Mouse (Mus musculus): Measurements from ENCODE around the gene Rhebl1.
"Not testable (repeated sequence)": the region's sequence is repeated elsewhere in the genome, so short reads cannot be mapped to it uniquely, and the experiment has no call there.

Rhebl1 gene

GRCm38 (mm10) chr15:98893940-98894745 lies at the start of gene Rhebl1:
Rhebl1 (minus strand) TSS chr15:98894540.
- DNase-seq (ENCODE audit: low read depth, low spot score) = peak; percentile 68

- no peak for DNase-seq (ENCODE audit: low read depth, low spot score)
Measured at GRCm38 (mm10) chr15:98943133-98943532, 48.8 kb upstream of the Rhebl1 start.

GRCm38 (mm10) chr15:98942081-98942480 lies 47.7 kb upstream of the Rhebl1 start:
- no peak for DNase-seq (ENCODE audit: low read depth, low spot score)

- no peak for DNase-seq (ENCODE audit: low read depth, low spot score)
Measured at GRCm38 (mm10) chr15:98941539-98941938, 47.2 kb upstream of the Rhebl1 start.

GRCm38 (mm10) chr15:98940816-98941215 lies 46.5 kb upstream of the Rhebl1 start:
- DNase-seq (ENCODE audit: low read depth, low spot score) = peak; percentile 78

DNA sequence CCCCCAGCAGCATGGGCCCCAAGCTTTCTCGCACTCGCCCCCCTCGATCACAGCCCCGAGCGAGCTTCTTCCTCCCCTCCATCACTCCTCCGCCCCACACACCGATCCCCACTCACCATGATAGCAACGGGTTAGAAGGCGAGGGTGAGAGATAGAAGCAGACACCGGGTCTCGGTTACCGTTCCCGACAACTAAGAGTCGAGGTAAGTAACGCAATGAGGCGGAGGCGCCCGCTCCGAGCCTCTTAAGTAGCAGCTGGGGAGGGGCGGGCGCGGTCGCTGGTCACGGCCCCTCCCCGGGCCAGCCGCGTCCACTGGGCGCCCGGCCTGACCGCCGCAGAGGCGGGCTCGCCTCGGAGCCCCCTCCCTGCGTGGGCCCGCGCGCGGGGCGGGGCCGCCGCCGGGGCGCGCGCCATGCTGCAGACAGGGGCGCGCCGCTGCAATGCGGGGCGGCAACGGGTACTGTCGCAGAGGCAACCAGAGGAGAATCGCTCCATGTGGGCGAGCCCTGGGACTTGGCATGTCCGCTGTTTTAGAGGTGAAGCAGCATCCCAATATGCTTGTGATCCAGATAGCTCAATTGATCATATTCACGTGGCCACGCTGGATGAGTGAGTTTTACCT lies 40.0 kb upstream of the Rhebl1 start, which contains the start of gene Tuba1b:
Gene Tuba1b, minus strand, starts transcription at position 349 of the 623 bp plus-strand sequence.
- DNase-seq (ENCODE audit: low read depth, low spot score) = peak; percentile 96

DNA sequence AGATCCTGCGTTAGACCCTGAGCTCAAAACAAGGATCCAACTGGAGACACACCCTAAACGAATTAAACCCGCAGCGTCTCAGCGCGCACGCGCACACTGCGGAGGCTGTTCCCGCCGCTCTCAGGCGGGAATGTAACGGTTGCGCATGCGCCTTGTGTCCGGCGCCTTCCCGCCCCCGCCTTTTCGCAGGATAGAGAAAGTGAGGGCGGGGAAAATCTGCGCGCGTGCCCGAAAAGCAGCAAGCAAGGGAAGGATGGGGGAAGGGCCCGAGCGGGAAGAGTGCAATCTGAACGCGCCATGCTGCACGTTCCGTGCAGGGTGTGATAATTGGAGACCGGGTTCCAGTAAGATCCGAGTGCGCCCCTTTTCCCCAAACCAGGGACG lies 39.5 kb upstream of the Rhebl1 start:
- DNase-seq (ENCODE audit: low read depth, low spot score) = peak; percentile 99

DNA sequence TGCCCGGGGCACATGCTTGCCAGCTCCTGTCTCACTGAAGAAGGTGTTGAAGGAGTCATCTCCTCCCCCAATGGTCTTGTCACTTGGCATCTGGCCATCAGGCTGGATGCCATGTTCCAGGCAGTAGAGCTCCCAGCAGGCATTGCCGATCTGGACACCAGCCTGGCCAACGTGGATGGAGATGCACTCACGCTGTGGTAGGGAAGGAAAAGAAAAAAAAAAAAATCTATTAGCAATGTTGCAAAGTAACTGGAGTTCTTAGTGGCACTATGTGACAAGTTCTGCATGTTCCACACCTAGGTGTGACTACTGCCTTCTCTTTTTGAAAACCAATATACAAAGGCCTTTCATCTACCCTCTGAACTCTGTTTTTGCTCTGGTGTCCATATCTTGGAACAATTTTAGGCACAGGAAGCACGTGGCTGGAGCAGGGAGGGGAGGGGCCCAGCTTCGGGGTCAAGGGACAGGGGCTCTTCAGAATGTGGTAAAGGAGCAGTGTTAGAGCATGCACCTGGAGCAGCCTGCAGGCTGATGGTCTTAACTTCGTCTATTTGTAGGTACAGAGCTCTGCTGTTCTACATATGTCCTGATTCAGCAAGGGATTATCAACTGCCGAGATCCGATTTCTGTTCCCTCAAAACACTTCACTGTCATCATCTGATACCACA lies 38.8 kb upstream of the Rhebl1 start:
- peak; percentile 52 for DNase-seq (ENCODE audit: low read depth, low spot score)

GRCm38 (mm10) chr15:98930998-98931397 lies 36.7 kb upstream of the Rhebl1 start:
- no peak for DNase-seq (ENCODE audit: low read depth, low spot score)

DNA sequence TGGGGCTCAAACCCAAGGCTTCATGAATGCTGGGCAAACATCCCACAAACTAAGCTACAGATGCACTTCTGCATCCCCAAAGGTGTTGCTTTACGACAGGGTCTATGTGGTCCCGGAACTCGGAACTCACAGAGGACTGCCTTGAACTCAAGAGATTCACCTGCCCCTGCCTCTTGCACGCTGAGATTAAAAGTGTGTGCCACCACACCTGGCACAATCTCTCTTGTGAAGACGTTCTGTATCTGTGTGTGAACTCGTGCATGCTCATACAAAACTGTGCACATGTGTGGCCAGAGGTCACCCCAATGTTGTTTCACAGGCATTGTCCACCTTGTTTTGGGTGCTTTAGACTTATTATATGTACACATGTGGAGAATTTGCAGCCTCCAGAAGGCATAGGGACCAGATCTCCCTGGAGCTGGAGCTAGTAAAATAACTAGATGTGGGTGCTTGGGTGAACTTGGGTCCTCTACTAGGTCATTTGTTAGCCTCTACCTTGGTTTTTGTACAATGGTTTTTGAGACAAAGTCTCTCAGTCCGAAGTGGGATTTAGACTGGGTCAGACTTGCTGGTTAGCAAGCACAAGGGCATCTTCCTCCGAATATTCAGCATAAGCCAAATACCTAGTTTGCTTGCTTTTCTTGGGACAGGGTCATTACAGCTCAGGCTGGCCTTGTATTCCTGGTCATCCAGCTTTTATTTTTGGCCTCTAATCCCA lies 35.8 kb upstream of the Rhebl1 start:
- DNase-seq (ENCODE audit: low read depth, low spot score) = no peak

- DNase-seq (ENCODE audit: low read depth, low spot score) = peak; percentile 95
Measured at GRCm38 (mm10) chr15:98928598-98929240, 34.4 kb upstream of the Rhebl1 start.

DNA sequence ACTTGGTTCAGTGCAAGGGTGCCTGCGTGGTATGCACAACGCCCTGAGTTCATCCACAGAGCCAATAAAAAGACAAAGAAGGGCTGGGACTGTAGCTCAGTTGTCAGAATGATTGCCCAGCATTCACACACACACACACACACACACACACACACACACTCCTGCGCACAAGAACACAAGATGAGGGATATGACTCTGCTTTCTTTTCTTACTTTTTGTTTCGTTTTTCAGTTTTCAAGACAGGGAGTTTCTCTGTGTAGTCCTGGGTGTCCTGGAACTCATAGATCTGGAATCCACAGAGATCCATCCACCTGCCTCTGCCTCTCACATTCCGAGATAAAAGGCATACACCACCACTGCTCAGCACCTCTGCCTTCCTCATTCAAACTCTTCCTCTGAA lies 33.2 kb upstream of the Rhebl1 start:
- DNase-seq (ENCODE audit: low read depth, low spot score) = no peak

DNA sequence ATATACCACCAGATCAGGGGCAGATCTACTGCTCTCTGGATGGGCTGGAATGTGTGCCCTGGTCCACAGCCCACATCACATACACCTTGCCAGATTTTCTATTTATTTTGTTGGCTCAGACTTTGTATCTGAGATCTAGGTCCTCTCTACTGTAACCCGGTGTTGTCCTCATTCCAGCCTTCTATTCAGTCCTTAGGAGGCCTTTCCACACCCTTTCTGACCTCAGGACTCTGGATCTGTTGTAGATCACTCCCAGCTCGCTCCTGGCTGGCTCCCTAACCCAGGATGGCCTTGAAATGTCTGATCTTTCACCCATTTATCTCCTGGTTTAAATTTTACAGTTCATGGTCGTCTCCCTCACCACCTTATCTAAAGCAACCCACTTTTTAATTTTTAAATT lies 30.3 kb upstream of the Rhebl1 start:
- no peak for DNase-seq (ENCODE audit: low read depth, low spot score)

DNA sequence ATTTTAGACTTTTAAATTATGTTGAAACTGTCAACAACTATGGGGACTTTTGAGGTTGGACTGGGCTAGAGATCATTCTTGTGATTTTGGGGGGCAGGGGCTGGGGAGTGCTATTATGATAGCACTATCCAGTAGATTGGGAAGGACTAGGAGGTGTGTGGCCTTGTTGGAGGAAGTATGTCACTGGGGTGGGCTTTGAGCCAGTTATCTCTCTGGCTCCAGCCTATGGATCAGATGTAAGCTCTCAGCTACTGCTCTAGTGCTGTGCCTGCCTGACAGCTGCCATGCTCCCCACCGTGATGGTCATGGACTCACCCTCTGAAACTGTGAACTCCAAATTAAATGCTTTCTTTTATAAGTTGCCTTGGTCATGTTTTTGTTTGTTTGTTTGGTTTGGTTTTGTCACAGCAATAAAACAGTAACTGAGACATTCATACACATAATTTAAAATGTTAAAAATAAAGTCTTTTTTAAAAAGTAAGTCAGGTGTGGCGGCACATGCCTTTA lies 28.7 kb upstream of the Rhebl1 start:
- DNase-seq (ENCODE audit: low read depth, low spot score) = no peak

DNA sequence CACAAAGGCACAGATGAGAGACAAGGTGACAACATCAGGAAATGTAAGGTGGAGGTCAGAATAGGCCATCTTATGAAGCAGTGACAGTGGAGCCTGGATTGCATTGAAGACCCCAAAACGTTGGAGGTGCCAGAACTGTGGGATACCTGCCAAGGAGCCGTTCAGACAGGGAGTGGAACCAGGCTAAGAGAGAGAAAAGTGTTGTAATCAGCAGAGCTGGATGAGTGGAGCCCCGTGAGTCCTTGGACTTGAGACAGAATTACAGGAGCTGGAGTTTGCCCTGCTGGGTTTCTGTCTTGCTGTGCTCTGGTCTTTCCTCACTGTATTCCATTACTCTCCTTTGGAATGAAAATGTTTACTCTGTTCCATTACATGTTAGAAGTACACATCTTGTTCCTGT lies 28.2 kb upstream of the Rhebl1 start:
- DNase-seq (ENCODE audit: low read depth, low spot score) = no peak

- DNase-seq (ENCODE audit: low read depth, low spot score) = no peak
Measured at GRCm38 (mm10) chr15:98921510-98921909, 27.2 kb upstream of the Rhebl1 start.

DNA sequence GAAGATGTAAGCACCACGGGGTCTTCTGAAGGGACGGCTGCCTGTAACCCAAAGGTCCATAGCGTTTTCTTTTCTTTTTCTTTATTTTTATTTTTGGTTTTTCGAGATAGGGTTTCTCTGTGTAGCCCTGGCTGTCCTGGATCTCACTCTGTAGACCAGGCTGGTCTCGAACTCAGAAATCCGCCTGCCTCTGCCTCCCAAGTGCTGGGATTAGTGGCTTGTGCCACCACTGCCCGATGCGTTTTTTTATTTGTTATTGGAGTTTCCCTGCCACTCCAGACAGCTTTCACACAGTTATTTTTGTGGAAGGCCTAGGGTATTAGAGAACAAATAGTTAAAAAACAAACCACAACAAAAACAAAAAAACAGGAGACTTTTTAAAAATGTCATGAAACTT lies 24.2 kb upstream of the Rhebl1 start:
- DNase-seq (ENCODE audit: low read depth, low spot score) = not testable (repeated sequence)

DNA sequence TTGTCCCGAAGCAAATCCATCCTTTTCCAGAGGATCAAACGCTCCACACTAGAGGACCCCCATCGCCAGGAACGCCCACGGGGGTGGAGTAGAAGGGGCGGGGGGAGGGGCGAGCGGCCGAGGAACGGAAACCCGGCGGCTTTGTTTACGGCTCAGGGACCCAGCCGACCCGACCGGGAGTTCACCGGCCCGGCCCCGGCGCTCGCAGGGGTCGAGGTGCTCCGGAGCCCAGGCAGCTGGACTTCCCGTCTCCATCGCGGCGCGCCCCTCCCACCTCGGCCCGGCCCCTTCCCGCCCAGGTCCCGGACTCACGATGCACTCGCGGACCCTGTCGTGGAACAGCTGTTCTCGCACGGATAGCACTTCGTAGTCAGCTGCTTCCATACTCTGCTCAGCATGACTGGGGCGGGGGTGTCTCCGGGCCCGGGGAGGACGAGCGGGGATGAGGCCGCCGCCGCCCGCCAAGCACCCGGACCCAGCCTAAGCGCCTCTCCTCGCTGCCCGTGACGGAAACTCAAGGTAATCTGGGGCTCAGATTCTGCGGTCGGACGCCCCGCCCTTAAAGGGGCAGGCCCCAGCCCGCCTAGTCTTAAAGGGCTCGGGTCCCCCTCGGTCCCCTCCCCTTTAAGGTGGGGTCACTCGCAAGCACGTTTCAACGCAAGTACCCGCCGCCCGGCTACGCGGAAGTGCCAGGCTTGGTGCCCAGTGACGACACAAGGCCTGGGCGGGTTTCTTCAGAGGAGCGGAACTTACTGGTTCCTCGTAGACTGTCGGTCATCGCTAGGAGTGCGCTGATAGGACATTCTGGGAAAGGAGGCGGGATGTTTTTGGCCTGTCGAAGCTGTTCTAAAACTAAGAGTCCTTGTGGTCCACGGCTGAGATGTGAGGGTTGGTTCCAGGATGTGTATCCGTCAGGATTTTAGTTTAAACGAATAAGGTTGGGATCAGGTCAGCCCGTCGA lies 23.5 kb upstream of the Rhebl1 start, which contains the start of gene Lmbr1l:
Gene Lmbr1l, minus strand, starts transcription at position 694 of the 961 bp plus-strand sequence.
- peak; percentile 100 for DNase-seq (ENCODE audit: low read depth, low spot score)

GRCm38 (mm10) chr15:98917091-98917490 lies 22.8 kb upstream of the Rhebl1 start:
- no peak for DNase-seq (ENCODE audit: low read depth, low spot score)

DNA sequence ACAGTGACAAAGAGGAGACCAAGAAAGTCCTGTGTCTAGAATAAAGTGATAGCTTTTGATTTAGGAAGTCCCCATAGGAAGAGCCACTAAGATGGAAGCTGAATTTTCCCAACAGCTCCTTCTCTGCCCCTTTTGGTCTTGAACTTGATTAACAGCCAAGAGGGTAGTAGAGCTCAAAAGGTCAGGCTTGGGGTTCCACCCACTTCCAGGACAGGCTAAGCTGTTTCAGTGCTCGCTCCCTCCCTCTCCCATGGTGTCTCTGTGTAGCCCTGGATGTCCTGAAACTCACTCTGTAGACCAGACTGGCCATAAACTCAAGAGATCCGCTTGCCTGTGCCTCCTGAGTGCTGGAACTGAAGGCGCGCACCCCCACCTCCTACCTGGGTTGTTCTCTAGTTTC lies 21.7 kb upstream of the Rhebl1 start:
- DNase-seq (ENCODE audit: low read depth, low spot score) = no peak

All from brain, adult 2 months (tissue).